Mouse (Mus musculus) embryonic fibroblast, embryonic 13.5 days (primary cell): ENCODE measurements at regions not wholly inside any gene's neighbourhood (a gene's known extent, or its start where the extent isn't known, plus 50 kb on each side); places are given as distances from the start of the nearest gene placed in this dataset.

Source experiments
- CTCF ChIP-seq: IDR thresholded peaks from 2 replicates; pipeline ENCODE4 v1.5.1; 2011; ENCODE audit warnings: mild to moderate bottlenecking, control low read depth, low read length, moderate library complexity, borderline replicate concordance; ENCODE audit not compliant: insufficient read depth
- POLR2A ChIP-seq: IDR thresholded peaks from 2 replicates; pipeline ENCODE4 v1.6.1; 2011; ENCODE audit warnings: low read depth, mild to moderate bottlenecking, control low read depth, low read length, moderate library complexity

DNA sequence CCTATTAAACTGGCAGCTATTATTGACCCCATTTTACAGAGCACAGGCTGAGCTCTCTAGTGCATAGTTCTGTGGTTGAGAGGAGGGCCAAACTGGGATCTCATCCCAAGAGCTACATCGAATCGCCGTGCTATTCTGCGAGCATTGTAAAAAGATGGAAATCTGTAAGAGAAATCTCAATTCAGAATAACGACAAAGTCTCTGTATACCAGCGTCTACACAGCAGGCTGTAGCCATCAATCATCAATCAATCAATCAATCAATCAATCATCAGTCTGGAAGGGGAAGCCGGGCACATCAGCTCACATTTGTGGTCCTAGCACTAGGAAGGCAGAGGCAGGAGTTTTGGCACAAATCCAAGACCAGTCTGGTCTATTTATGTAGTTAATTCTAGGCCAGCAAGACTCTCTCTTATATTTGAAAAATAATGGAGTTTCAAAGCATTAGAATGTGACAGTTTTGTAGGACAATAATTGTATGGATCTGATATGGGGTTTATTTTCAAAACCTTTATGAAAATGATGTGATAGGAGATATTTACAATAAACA is 234.0 kb downstream of the Dact1 start:
- TF ChIP-seq POLR2A (no peak), CTCF (no peak)
